Mouse (Mus musculus): Measurements from ENCODE around the gene 4930432K21Rik. TPM values are rescaled to one million over a fixed set of nuclear protein-coding genes. Genes with fewer than 3 reads are reported as not detected.
A peak's percentile ranks its signal among the peaks of the same experiment; 100 is the strongest.

The 4930432K21Rik gene
- total and polyA plus RNA-seq, 3 experiments = 0.09 TPM; not detected in 2

GRCm38 (mm10) chr8:84193161-84193560, 45.3 kb downstream of the 4930432K21Rik start:
- TF ChIP-seq ZKSCAN1 (IDR thresholded peaks at IDR 0.05; ENCODE audit: borderline replicate concordance, low read depth, low read length) (no peak), SMC3 (IDR thresholded peaks at IDR 0.05; ENCODE audit: low read depth, low read length) (no peak), PAX5 (IDR thresholded peaks at IDR 0.05; ENCODE audit: low read length) (no peak)
- Histone ChIP-seq H3K27me3 (replicated peaks) (peaks cover 4% of the 10 kb centered on the region), H3K79me2 (replicated peaks; ENCODE audit: control insufficient read depth, extremely low read depth, insufficient read depth, poor library complexity, severe bottlenecking) (no peaks in the 10 kb centered on the region), H3K9ac (ENCODE audit: insufficient read depth, low read depth) (no peak overlapping the region), H3K4me2 (ENCODE audit: insufficient read depth, low read depth, poor library complexity, severe bottlenecking) (no peak overlapping the region), H3K27ac (ENCODE audit: insufficient read depth, low read depth) (no peak overlapping the region), H3K4me3 (replicated peaks in 1 of 3; ENCODE audit: low read depth in 2 of 3, low read length in 2 of 3, poor library complexity in 1 of 3) (no peak overlapping the region), H3K36me3 (replicated peaks in 1 of 2; ENCODE audit: control insufficient read depth in 1 of 2, insufficient read depth in 1 of 2, low read length in 1 of 2) (no peaks in the 10 kb centered on the region), H3K9me3 (replicated peaks; ENCODE audit: low read length) (no peaks in the 10 kb centered on the region), H3K4me1 (ENCODE audit: control insufficient read depth in 1 of 2, insufficient read depth in 2 of 2) (peaks cover 0 to 22% of the 10 kb centered on the region in 2 experiments; a peak in 2 of 4 replicates)
- no peak for DNase-seq (ENCODE audit: extremely low read depth)
- in situ Hi-C loops (cut with MboI; ENCODE audit: low pct_ligation_motif_present, low pct_unique_long_range_greater_than_20kb, low sequenced_read_pairs) (no loop called here), dilution Hi-C loops (cut with MboI; ENCODE audit: extremely low pct_ligation_motif_present, extremely low pct_unique_long_range_greater_than_20kb, low sequenced_read_pairs) (no loop called here)

- in situ Hi-C loops (cut with MboI; ENCODE audit: low pct_ligation_motif_present, low pct_unique_long_range_greater_than_20kb, low sequenced_read_pairs) = no loop called here
- Histone ChIP-seq H3K9ac (ENCODE audit: insufficient read depth, low read depth) (no peak overlapping the region), H3K4me2 (ENCODE audit: insufficient read depth, low read depth, poor library complexity, severe bottlenecking) (no peak overlapping the region), H3K9me3 (replicated peaks; ENCODE audit: low read length) (no peaks in the 10 kb centered on the region), H3K4me1 (ENCODE audit: control insufficient read depth in 1 of 2, insufficient read depth in 2 of 2) (peaks cover under 1 to 24% of the 10 kb centered on the region in 2 experiments), H3K27ac (ENCODE audit: insufficient read depth, low read depth) (no peak overlapping the region), H3K36me3 (replicated peaks in 1 of 2; ENCODE audit: control insufficient read depth in 1 of 2, insufficient read depth in 1 of 2, low read length in 1 of 2) (no peaks in the 10 kb centered on the region), H3K4me3 (replicated peaks in 1 of 3; ENCODE audit: low read depth in 2 of 3, low read length in 2 of 3, poor library complexity in 1 of 3) (no peak overlapping the region), H3K27me3 (replicated peaks) (peaks cover 4% of the 10 kb centered on the region), H3K79me2 (replicated peaks; ENCODE audit: control insufficient read depth, extremely low read depth, insufficient read depth, poor library complexity, severe bottlenecking) (no peaks in the 10 kb centered on the region)
- TF ChIP-seq SMC3 (IDR thresholded peaks at IDR 0.05; ENCODE audit: low read depth, low read length) = peak; percentile 31
- TF ChIP-seq MXI1 (IDR thresholded peaks at IDR 0.05; ENCODE audit: low read depth, low read length) = no peak
- TF ChIP-seq CTCF (conservative IDR thresholded peaks at IDR 0.05 in 1 of 2, IDR thresholded peaks at IDR 0.05 in 1 of 2; ENCODE audit: low read depth in 2 of 2, low read length in 2 of 2) = peak; percentile 65 to 77
- TF ChIP-seq MEF2A (IDR thresholded peaks at IDR 0.05; ENCODE audit: borderline replicate concordance, low read depth, low read length) = no peak
- peak; percentile 21 for TF ChIP-seq RAD21 (IDR thresholded peaks at IDR 0.05; ENCODE audit: low read depth, low read length)
- no peak for TF ChIP-seq USF1 (IDR thresholded peaks at IDR 0.05; ENCODE audit: low read depth, low read length)
- dilution Hi-C loops (cut with MboI; ENCODE audit: extremely low pct_ligation_motif_present, extremely low pct_unique_long_range_greater_than_20kb, low sequenced_read_pairs) = no loop called here
- DNase-seq (ENCODE audit: extremely low read depth) = peak; percentile 62
These were observed 45.7 kb downstream of the 4930432K21Rik start for GRCm38 (mm10) chr8:84193566-84193965.

- no peaks in the 10 kb centered on the region for H3K9me3 ChIP-seq (replicated peaks; ENCODE audit: low read length)
- peaks cover 4% of the 10 kb centered on the region for H3K27me3 ChIP-seq (replicated peaks)
- peaks cover 6 to 31% of the 10 kb centered on the region in 2 experiments for H3K4me1 ChIP-seq (ENCODE audit: control insufficient read depth in 1 of 2, insufficient read depth in 2 of 2)
- no peak overlapping the region for H3K4me2 ChIP-seq (ENCODE audit: insufficient read depth, low read depth, poor library complexity, severe bottlenecking)
- dilution Hi-C loops (cut with MboI; ENCODE audit: extremely low pct_ligation_motif_present, extremely low pct_unique_long_range_greater_than_20kb, low sequenced_read_pairs) = no loop called here
- H3K9ac ChIP-seq (ENCODE audit: insufficient read depth, low read depth) = no peak overlapping the region
- in situ Hi-C loops (cut with MboI; ENCODE audit: low pct_ligation_motif_present, low pct_unique_long_range_greater_than_20kb, low sequenced_read_pairs) = no loop called here
- DNase-seq (ENCODE audit: extremely low read depth) = no peak
- no peak for TF ChIP-seq USF1 (IDR thresholded peaks at IDR 0.05; ENCODE audit: low read depth, low read length)
- no peak for TF ChIP-seq SMC3 (IDR thresholded peaks at IDR 0.05; ENCODE audit: low read depth, low read length)
- no peak for TF ChIP-seq MAFK (IDR thresholded peaks at IDR 0.05; ENCODE audit: insufficient replicate concordance, low read length)
- no peak for TF ChIP-seq E2F4 (IDR thresholded peaks at IDR 0.05; ENCODE audit: insufficient replicate concordance, low read depth, low read length)
- TF ChIP-seq IRF4 (IDR thresholded peaks at IDR 0.05; ENCODE audit: low read depth, low read length) = no peak
- no peaks in the 10 kb centered on the region for H3K36me3 ChIP-seq (replicated peaks in 1 of 2; ENCODE audit: control insufficient read depth in 1 of 2, insufficient read depth in 1 of 2, low read length in 1 of 2)
- H3K27ac ChIP-seq (ENCODE audit: insufficient read depth, low read depth) = no peak overlapping the region
- H3K79me2 ChIP-seq (replicated peaks; ENCODE audit: control insufficient read depth, extremely low read depth, insufficient read depth, poor library complexity, severe bottlenecking) = no peaks in the 10 kb centered on the region
- no peak overlapping the region for H3K4me3 ChIP-seq (replicated peaks in 1 of 3; ENCODE audit: low read depth in 2 of 3, low read length in 2 of 3, poor library complexity in 1 of 3)
These were observed 46.5 kb downstream of the 4930432K21Rik start for GRCm38 (mm10) chr8:84194224-84194743.
